Mouse (Mus musculus): ENCODE results near the gene Fa2h.
"Not testable (repeated sequence)": the region's sequence is repeated elsewhere in the genome, so short reads cannot be mapped to it uniquely, and the experiment has no call there.

Fa2h gene

DNA sequence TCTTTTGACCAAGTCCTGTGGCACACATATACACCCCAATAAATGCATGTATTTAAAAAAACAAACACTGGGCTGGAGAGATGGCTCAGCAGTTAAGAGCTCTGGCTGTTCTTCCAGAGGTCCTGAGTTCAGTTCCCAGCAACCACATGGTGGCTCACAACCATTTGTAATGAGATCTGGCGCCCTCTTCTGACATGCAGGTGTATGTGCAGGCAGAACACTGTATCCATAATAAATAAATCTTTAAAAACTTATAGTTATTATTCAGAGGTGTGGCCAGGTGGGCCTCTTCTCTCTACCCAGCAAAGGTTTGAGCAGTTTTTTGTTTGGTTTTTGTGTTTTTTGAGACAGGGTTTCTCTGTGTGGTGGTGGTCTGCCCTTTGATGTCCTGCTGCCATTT is 34.7 kb downstream of the Fa2h start:
- DNase-seq (ENCODE audit: extremely low read depth, low read depth), result no peak

DNA sequence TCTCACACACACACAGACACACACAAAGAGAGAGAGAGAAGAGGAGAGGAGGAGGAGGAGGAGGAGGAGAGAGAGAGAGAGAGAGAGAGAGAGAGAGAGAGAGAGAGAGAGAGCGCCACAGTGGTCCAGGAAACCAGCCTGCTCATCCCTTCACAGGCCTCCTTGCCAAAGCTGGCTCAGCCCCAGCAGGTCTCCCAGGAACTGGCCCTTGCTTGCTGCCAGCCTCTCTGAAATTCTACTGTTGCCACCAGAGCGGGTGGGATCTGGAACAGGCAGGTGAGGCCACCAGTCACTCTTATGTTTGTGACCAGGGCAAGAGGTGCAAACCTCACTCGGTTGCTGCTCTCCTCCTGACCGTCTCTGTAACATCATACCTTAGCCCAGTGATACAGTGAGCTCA is 36.2 kb downstream of the Fa2h start:
- DNase-seq (ENCODE audit: extremely low read depth, low read depth), result no peak

DNA sequence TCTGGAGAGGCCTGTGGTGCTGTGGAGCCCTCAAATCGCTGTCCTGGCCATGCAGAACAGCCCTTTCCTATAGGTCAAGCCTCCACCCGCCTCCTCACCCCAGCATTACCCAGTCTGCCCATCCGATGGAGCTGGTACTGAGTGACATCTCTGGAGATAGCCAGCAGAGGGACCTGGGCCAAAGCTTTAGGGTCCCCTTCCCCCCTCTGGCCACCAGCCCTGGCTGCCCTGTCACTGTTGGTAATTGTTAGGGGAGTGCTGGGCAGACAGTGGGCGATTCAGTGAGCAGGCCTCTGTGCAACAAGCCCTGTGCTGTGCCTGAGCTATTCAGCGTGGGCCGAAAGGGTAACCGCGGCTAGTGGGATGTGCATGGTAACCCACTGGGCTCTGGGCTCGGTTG is 40.1 kb downstream of the Fa2h start:
- DNase-seq (ENCODE audit: extremely low read depth, low read depth), result no peak

DNA sequence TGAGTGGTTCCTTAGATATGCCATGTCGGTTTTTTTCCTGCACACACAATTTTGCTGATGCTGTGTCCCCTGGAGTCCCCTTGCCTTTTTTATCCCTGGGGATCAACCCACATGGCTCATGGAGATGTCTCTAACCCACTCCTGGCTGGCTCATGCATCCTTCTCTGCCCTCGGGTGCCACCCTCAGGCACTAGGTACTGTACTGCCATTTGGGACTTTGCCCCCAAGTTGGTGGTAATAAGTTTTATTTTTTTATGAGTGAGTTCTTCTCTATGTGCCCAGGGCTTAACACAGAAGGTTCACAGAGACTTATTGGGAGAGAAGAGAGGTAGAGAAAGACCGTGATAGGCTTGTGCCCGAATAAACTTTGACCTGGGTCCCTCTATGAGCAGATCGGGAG is 41.3 kb downstream of the Fa2h start:
- DNase-seq (ENCODE audit: extremely low read depth, low read depth), result no peak

DNA sequence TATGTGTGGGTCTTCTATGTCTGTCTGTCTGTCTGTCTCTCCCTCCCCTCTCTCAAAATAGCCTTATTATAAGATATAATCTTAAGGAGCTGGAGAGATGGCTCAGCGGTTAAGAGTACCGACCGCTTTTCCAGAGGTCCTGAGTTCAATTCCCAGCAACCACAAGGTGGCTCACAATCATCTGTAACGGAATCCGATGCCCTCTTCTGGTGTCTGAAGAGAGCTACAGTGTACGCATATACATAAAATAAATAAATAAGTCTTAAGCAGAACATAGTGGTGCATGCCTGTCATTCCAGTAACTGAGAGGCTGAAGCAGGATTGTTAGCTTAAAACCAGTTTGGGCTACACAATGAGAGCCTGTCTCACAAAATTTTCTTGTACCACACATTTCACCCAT is 43.0 kb downstream of the Fa2h start:
- DNase-seq (ENCODE audit: extremely low read depth, low read depth), result no peak

DNA sequence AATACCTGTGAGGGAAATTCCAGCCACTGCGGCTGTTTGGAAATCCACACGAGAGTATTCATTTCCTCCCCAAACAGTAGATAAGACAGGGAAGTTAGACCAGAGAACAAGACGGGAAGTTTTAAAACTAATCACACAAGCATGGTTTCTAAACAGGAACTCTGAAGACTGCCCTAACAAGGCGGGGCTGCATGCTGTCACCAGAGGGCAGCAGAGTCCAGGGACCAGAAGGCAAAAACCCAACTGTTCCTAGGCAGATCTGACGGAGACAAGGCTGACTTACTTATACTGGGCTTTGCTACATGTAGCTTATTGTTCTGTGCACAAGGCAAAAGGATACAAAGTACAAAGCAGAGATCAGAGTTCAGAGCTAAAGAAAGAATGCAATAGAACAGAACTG is 50.4 kb downstream of the Fa2h start:
- DNase-seq (ENCODE audit: extremely low read depth, low read depth), result peak; percentile 64

DNA sequence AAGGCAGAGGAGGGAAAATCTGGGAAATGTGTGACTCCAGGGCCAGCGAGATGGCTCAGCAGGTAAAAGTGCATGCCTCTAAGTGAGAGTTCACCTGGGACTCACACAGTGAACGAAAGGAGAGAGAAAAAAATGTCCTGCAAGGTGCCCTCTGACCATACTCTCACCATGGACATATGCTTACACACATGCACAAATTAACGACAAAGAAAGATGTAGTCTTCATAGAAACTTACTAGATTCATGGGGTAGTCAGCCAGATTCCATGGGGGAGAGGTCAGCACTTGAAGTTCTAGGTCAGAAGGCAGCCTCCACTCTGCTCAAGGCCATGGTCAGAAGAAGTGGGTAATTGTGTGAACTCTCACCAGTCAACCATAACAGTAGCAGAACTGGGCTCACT is 53.4 kb downstream of the Fa2h start:
- no peak for DNase-seq (ENCODE audit: extremely low read depth, low read depth)

DNA sequence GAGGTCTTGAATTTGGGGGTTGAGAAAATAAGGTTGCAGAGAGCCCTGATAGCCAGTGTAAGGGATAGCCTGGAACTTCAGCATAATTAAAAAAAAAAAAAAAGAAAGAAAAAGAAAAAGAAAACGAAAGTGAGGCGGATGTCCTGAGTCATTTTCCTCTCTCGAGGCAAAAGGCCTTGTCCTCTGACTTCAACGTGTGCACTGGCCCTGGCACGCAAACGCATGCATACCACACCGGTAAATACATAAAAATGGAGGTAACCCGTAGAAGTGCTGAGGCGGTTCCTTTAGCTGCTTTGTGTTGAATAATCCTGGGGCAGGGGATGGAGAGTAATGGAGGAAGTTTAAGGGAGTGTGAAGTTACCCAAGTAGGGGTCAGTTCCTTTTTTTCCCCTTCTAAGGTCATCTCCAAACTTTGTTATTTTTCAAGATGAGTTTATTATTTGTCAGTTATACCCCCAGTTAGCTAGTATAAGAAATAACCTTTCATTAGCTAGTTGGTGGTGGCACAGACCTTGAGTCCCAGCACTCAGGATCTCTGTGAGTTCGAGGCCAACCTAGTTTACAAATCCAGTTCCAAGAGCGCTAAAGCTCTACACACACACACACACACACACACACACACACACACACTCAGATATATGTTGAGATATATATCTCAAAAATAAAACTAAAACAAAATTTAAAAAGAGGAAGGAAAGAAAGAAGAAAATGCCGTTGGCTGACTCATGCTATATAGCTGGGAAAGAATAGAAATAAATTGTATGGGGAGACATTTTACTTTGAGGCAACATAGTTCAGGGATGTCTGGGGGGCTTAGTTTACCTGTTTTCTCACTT is 55.0 kb downstream of the Fa2h start:
- DNase-seq (ENCODE audit: extremely low read depth, low read depth), result peak; percentile 44

DNA sequence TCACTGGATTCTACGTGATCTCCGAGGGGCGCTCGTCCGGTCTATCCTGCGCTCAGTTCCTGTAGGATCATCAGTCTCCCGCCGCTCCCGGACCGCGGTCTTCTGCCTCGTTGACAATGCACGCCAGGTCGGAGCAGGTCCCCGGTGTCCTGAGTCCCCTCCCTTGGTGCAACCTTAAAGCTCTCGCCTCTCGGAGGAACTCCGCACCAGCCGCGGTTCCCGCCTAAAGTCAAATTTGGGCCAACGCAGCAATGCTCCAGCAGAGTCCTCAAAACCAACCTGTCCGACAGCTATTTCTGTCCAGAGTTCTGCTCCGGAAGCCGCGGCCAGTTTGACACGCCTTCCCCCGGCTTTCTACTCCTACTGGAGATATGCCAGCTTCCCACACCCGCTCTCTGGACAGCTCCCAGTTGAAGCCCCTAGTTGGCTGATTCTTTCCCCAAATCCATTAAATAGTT is 55.7 kb downstream of the Fa2h start, which contains the start of gene Mlkl:
Gene Mlkl, minus strand, starts transcription at position 288 of the 458 bp plus-strand sequence.
- DNase-seq (ENCODE audit: extremely low read depth, low read depth), result peak; percentile 45

DNA sequence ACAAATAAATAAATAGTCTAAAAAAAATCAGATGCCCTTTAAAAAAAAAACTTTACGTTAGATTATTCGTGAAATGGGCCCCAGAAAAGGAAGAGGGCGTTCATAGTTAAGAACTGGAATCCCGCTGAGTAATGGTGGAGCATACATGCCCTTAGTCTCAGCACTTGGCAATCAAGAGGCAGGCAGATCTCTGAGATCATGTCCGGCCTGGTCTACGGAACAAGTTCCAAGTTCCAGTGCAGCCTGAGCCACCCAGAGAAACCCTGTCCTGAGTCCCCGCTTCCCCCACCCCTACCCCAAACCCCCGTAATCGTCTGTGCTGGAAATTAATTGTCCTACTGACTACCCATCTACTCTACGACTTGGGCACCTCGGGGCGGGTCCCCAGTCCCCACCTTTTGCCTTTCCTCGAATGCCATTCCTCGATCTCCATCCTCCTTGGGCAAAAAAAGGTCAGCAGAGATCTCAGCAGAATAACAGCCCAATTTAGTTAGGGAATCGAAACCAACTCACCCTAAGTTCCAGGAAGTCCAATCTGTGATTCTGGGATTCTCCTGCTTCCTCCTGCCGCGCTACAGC is 56.2 kb downstream of the Fa2h start:
- DNase-seq (ENCODE audit: extremely low read depth, low read depth), result peak; percentile 44

DNA sequence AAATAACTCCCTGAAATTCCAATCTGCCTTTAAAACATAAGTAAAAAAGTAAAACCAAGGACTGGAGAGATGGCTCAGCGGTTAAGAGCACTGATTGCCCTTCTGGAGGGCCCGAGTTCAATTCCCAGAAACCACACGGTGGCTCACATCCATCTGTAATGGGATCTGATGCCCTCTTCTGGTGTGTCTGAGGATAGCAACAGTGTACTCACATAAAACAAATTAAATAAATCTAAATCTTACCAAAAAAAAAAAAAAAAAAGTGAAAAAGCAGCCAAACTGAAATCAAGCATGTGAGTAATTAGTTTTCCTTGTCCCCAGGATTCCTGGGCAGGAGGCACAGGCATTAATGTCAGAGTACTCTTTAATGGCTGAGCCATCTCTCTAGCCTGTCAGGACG is 56.9 kb downstream of the Fa2h start:
- DNase-seq (ENCODE audit: extremely low read depth, low read depth), result no peak

DNA sequence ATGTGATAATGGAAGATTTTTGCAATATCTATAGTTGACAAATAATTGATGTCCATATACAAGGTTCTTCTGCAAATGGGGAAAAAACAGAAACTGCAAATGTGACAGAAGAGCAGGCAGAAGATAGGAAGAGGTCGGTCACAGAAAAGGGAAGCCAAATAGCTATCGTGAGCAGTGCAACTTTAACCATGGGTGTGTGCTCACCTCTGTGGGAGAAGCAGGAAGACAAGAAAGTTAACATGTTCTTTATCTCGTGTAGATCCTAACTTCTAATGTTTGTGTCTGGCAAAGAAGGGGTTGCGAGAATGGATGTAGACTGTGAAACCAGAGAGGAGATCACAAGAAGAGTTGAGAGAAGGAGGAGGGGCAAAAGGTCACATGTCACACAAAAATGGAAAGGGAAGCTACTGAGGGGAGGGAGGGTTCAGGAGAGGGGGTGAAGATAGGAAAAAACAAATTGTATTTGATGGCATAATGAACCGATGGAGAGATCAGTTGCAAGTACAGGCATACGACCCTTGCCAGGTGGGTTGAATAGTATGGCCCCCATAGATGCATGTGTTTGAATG is 68.3 kb downstream of the Fa2h start:
- DNase-seq (ENCODE audit: extremely low read depth, low read depth), result peak; percentile 82

DNA sequence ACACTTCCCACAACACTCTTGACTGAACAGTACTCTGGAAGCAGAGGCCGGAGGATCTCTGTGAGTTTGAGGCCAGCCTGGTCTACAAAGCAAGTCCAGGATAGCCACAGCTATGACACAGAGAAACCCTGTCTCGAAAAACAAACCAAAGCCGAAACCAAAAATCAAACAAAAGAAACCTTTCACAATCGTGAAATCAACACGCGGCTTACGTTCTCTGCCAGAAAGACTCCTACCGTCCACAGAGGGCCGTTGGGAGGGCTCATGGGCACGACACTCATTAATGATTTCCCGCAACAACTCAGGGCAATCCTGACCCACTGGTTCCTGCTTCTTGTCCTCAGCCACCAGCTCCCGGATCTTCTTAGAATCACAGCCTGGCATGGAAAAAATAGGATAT is 78.9 kb downstream of the Fa2h start:
- DNase-seq (ENCODE audit: extremely low read depth, low read depth), result no peak

DNA sequence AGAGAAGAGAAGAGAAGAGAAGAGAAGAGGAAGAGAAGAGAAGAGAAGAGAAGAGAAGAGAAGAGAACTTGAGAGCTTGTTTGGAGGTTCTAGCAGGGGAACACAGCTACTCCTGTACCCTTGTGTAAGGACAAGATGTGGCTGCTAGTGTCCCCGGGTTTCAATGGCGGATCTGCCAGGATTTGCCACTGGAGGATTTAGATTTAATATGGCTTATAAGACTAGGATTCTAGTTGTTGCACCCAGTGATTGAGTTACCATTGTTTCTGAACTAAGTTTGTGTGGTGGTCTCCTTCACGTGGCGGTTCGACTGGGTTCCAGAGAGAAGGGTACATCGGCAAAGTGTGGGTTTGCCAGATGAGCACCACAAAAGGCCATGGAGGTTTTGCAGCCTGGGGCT is 79.7 kb downstream of the Fa2h start:
- not testable (repeated sequence) for DNase-seq (ENCODE audit: extremely low read depth, low read depth)

DNA sequence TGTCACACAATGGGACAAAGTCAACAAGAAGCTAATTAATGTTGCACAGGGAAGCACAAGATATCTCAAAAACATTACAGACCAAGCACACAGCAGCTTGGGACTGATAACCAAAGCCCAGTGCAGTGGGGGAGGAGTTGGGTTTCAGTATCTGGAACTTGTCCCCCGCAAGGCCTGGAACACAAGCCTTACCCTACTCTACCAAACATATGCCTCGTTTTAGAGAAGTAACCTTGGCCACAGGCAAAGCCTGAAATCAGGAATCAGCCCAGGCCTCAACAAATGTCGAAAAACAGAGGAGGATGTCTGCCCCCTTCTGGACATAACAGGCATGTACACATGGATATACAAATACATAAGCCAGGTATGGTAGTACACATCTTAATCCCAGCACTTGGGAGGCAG is 80.9 kb downstream of the Fa2h start:
- DNase-seq (ENCODE audit: extremely low read depth, low read depth), result peak; percentile 99

DNA sequence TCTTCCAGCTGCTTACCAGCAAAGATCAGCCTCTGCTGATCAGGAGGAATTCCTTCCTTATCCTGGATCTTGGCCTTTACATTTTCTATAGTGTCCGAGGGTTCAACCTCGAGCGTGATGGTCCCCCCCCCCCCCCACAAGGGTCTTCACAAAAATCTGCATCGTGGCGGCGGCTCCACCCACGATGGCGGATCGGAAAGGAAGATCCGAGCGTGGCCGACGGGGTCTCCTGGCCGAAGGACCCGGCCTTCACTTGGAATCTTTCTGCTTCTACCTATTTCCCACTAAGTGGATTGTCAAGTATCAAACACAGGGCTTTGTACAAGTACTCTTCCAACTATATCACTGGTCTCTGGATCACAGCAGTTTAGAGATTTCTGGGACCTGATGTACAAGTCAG is 83.6 kb downstream of the Fa2h start:
- DNase-seq (ENCODE audit: extremely low read depth, low read depth), result not testable (repeated sequence)

DNA sequence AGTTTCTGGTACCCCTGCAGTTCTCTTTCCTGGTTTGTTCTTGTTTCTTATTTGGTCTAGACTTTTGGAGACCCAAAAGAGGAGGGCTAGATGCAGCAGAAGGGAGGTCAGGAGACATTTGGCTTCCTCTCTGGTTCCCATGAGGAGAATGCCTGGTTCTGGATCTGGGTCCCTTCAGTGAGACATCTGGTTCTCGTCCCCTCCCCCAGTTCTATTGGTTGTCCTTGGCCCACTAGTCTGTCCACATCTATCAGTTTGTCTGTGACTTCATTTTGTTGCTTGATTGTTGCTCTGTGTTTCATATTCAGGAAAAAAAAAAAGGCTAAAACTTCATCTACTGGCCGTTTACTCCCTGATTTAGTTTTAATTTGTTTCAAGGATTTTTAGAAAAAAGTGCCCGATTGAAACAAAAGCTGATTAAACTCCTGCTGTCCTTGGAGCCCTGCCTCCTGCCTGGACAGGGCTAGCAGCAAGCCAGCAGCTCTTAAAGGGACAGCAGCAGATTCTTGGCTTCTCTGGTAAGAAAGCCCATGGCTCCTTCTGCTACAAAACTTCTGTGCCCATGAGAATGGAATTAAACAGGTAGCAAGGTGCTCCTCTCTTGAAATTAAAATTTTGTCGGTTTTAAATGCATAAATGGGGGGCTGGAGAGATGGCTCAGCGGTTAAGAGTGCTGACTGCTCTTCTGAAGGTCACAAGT is 88.4 kb downstream of the Fa2h start:
- no peak for DNase-seq (ENCODE audit: extremely low read depth, low read depth)

DNA sequence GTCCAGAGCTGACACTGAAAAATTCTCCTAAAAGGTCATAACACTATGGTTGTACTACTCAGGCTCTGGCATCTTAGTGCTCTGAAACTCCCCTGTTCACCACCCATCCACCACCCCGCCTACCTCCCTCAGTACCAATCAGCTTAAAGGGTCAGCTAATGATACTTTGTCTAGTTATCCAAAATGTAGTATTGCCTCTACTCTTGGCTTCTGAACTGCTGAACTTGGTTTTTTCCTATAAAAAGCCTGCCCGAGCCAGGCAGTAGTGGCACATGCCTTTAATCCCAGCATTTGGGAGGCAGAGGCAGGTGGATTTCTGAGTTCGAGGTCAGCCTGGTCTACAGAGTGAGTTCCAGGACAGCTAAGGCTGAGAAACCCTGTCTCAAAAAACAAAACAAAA is 89.3 kb downstream of the Fa2h start:
- no peak for DNase-seq (ENCODE audit: extremely low read depth, low read depth)

DNA sequence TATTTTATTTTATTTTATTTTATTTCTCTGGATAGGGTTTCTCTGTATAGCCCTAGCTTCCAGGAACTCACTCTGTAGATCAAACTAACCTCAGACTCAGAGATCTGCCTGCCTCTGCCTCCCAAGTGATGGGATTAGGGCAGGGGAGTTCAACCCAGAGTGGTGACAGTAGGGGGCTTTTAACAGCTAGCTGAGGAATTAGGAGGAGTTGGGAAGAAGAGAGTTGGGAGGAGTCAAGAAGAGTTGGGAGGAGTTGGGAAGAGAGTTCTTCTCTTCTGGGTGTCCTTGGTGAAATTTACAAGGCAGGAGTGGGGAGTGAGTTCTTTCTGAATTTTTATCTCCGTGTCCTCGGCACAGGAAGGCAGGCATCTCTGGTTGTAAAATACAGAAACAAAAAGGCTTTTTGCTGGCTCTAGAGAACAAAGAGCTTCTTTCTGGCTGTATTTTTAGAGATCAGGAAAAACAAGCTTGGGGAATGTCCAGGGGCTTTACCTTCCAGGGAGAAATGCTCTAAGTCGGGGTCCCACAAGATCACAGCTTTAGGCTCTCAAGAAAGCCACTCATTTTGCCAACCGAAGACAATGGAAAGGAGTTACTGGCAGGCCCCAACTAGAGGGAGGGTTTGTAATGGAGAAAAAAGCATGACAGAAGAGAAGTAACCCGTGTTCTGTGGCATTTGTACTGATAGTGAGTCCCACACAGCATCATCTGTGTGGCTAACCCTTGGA is 90.4 kb downstream of the Fa2h start:
- DNase-seq (ENCODE audit: extremely low read depth, low read depth), result not testable (repeated sequence)

DNA sequence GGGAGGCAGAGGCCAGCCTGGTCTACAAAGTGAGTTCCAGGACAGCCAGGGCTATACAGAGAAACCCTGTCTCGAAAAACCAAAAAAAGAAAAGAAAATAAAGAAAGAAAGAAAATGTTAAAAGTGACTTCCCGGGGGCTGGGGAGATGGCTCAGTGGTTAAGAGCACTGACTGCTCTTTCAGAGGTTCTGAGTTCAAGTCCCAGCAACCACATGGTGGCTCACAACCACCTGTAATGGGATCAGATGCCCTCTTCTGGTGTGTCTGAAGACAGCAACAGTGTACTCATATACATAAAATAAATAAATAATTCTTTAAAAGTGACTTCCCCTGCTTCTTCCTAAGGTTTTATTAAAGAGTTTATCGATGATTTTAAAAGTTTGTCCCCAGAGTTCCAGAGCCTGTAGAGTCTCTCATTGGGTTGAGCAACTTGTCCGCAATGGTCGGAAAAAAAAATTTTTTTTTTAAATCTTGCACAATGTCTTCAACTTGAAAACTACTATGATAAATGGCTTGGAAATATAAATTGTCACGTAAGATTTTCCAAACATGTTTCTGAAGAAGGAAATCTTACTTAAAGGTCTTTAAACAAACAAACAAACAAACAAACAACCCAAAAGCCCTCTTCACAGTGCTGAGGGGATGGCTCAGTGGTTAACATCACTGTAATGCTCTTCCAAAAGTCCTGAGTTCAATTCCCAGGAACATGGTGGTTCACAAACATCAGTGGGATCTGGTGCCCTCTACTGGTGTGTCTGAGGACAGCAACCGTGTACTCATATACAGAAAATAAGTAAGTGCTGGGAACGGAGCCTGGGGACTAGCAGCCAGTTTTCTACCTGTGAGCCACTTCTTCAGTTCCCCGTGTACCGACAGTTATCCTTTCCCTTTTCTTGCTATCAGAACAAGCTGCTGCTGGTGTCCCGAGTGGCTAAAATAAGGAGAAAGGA is 92.8 kb downstream of the Fa2h start:
- peak; percentile 53 for DNase-seq (ENCODE audit: extremely low read depth, low read depth)
